Mouse (Mus musculus): Measurements from ENCODE around the gene Lrrc75b. TPM values are rescaled to one million over a fixed set of nuclear protein-coding genes. Genes with fewer than 3 reads are reported as not detected.

Gene Lrrc75b
- polyA plus RNA-seq, 1 experiment, result 1.3 TPM

GRCm38 (mm10) chr10:75554090-75554489, 6.0 kb downstream of the Lrrc75b start:
- DNase-seq (ENCODE audit: low read depth in 1 of 2, low spot score in 2 of 2), result no peak
- 70% methylated on average over 8 of the region's 8 CpGs for WGBS
- Histone ChIP-seq H3K27ac (ENCODE audit: insufficient read depth, low read length) (no peak overlapping the region), H3K27me3 (ENCODE audit: control insufficient read depth, insufficient read depth, low read length) (peaks cover 3% of the 10 kb centered on the region; the same call in 1 of the 2 replicates), H3K4me1 (ENCODE audit: control insufficient read depth, insufficient read depth, insufficient read length) (no peaks in the 10 kb centered on the region), H3K4me3 (ENCODE audit: extremely low read depth, insufficient read depth, insufficient read length) (no peak overlapping the region), H3K36me3 (ENCODE audit: control insufficient read depth, insufficient read depth, low read length) (no peaks in the 10 kb centered on the region)
- no peak for TF ChIP-seq POLR2A (IDR thresholded peaks at IDR 0.05; ENCODE audit: low read depth, low read length)
- TF ChIP-seq CTCF (IDR thresholded peaks at IDR 0.05; ENCODE audit: extremely low read depth, insufficient read depth, insufficient read length, insufficient replicate concordance), result no peak

GRCm38 (mm10) chr10:75552701-75553450, 7.3 kb downstream of the Lrrc75b start:
- Histone ChIP-seq H3K27ac (ENCODE audit: insufficient read depth, low read length) (no peak overlapping the region), H3K36me3 (ENCODE audit: control insufficient read depth, insufficient read depth, low read length) (no peaks in the 10 kb centered on the region), H3K4me1 (ENCODE audit: control insufficient read depth, insufficient read depth, insufficient read length) (no peaks in the 10 kb centered on the region), H3K27me3 (ENCODE audit: control insufficient read depth, insufficient read depth, low read length) (peaks cover 3% of the 10 kb centered on the region; the same call in 1 of the 2 replicates), H3K4me3 (ENCODE audit: extremely low read depth, insufficient read depth, insufficient read length) (no peak overlapping the region)
- DNase-seq (ENCODE audit: low read depth in 1 of 2, low spot score in 2 of 2), result no peak
- WGBS, result 87% methylated on average over 13 of the region's 13 CpGs
- no peak for TF ChIP-seq POLR2A (IDR thresholded peaks at IDR 0.05; ENCODE audit: low read depth, low read length)
- TF ChIP-seq CTCF (IDR thresholded peaks at IDR 0.05; ENCODE audit: extremely low read depth, insufficient read depth, insufficient read length, insufficient replicate concordance), result no peak

- no peak for TF ChIP-seq CTCF (IDR thresholded peaks at IDR 0.05; ENCODE audit: extremely low read depth, insufficient read depth, insufficient read length, insufficient replicate concordance)
- no peak for TF ChIP-seq POLR2A (IDR thresholded peaks at IDR 0.05; ENCODE audit: low read depth, low read length)
- Histone ChIP-seq H3K4me3 (ENCODE audit: extremely low read depth, insufficient read depth, insufficient read length) (no peak overlapping the region), H3K27ac (ENCODE audit: insufficient read depth, low read length) (no peak overlapping the region), H3K27me3 (ENCODE audit: control insufficient read depth, insufficient read depth, low read length) (peaks cover 3% of the 10 kb centered on the region; the same call in 1 of the 2 replicates), H3K36me3 (ENCODE audit: control insufficient read depth, insufficient read depth, low read length) (no peaks in the 10 kb centered on the region), H3K4me1 (ENCODE audit: control insufficient read depth, insufficient read depth, insufficient read length) (no peaks in the 10 kb centered on the region)
- no peak for DNase-seq (ENCODE audit: low read depth in 1 of 2, low spot score in 2 of 2)
- WGBS, result 84% methylated on average over 2 of the region's 2 CpGs
Observed at GRCm38 (mm10) chr10:75552106-75552505, 8.0 kb downstream of the Lrrc75b start.

GRCm38 (mm10) chr10:75551175-75551574, 9.0 kb downstream of the Lrrc75b start:
- H3K27me3 ChIP-seq (ENCODE audit: control insufficient read depth, insufficient read depth, low read length), result peaks cover 3% of the 10 kb centered on the region; the same call in 1 of the 2 replicates
- H3K27ac ChIP-seq (ENCODE audit: insufficient read depth, low read length), result no peak overlapping the region
- no peak overlapping the region for H3K4me3 ChIP-seq (ENCODE audit: extremely low read depth, insufficient read depth, insufficient read length)
- H3K36me3 ChIP-seq (ENCODE audit: control insufficient read depth, insufficient read depth, low read length), result no peaks in the 10 kb centered on the region
- WGBS, result 34% methylated on average over 12 of the region's 12 CpGs
- TF ChIP-seq POLR2A (IDR thresholded peaks at IDR 0.05; ENCODE audit: low read depth, low read length) (no peak), CTCF (IDR thresholded peaks at IDR 0.05; ENCODE audit: extremely low read depth, insufficient read depth, insufficient read length, insufficient replicate concordance) (no peak)
- no peaks in the 10 kb centered on the region for H3K4me1 ChIP-seq (ENCODE audit: control insufficient read depth, insufficient read depth, insufficient read length)
- DNase-seq (ENCODE audit: low read depth in 1 of 2, low spot score in 2 of 2), result no peak

GRCm38 (mm10) chr10:75549886-75550285, 10.2 kb downstream of the Lrrc75b start:
- Histone ChIP-seq H3K4me3 (ENCODE audit: extremely low read depth, insufficient read depth, insufficient read length) (no peak overlapping the region), H3K27ac (ENCODE audit: insufficient read depth, low read length) (no peak overlapping the region), H3K4me1 (ENCODE audit: control insufficient read depth, insufficient read depth, insufficient read length) (no peaks in the 10 kb centered on the region), H3K36me3 (ENCODE audit: control insufficient read depth, insufficient read depth, low read length) (no peaks in the 10 kb centered on the region), H3K27me3 (ENCODE audit: control insufficient read depth, insufficient read depth, low read length) (peaks cover 3% of the 10 kb centered on the region; the same call in 1 of the 2 replicates)
- TF ChIP-seq CTCF (IDR thresholded peaks at IDR 0.05; ENCODE audit: extremely low read depth, insufficient read depth, insufficient read length, insufficient replicate concordance), result no peak
- no peak for TF ChIP-seq POLR2A (IDR thresholded peaks at IDR 0.05; ENCODE audit: low read depth, low read length)
- WGBS, result 77% methylated on average over 7 of the region's 7 CpGs
- DNase-seq (ENCODE audit: low read depth in 1 of 2, low spot score in 2 of 2), result no peak

- Histone ChIP-seq H3K27me3 (ENCODE audit: control insufficient read depth, insufficient read depth, low read length) (peaks cover 3% of the 10 kb centered on the region; the same call in 1 of the 2 replicates), H3K4me1 (ENCODE audit: control insufficient read depth, insufficient read depth, insufficient read length) (no peaks in the 10 kb centered on the region), H3K4me3 (ENCODE audit: extremely low read depth, insufficient read depth, insufficient read length) (no peak overlapping the region), H3K36me3 (ENCODE audit: control insufficient read depth, insufficient read depth, low read length) (no peaks in the 10 kb centered on the region), H3K27ac (ENCODE audit: insufficient read depth, low read length) (no peak overlapping the region)
- 84% methylated on average over 14 of the region's 14 CpGs for WGBS
- no peak for DNase-seq (ENCODE audit: low read depth in 1 of 2, low spot score in 2 of 2)
- TF ChIP-seq POLR2A (IDR thresholded peaks at IDR 0.05; ENCODE audit: low read depth, low read length) (no peak), CTCF (IDR thresholded peaks at IDR 0.05; ENCODE audit: extremely low read depth, insufficient read depth, insufficient read length, insufficient replicate concordance) (no peak)
Observed at GRCm38 (mm10) chr10:75548486-75548885, 11.6 kb downstream of the Lrrc75b start.

GRCm38 (mm10) chr10:75547901-75548300, 12.2 kb downstream of the Lrrc75b start:
- no peak overlapping the region for H3K27ac ChIP-seq (ENCODE audit: insufficient read depth, low read length)
- no peak for DNase-seq (ENCODE audit: low read depth in 1 of 2, low spot score in 2 of 2)
- no peaks in the 10 kb centered on the region for H3K36me3 ChIP-seq (ENCODE audit: control insufficient read depth, insufficient read depth, low read length)
- H3K4me3 ChIP-seq (ENCODE audit: extremely low read depth, insufficient read depth, insufficient read length), result no peak overlapping the region
- peaks cover 3% of the 10 kb centered on the region; the same call in 1 of the 2 replicates for H3K27me3 ChIP-seq (ENCODE audit: control insufficient read depth, insufficient read depth, low read length)
- 86% methylated on average over 7 of the region's 7 CpGs for WGBS
- TF ChIP-seq CTCF (IDR thresholded peaks at IDR 0.05; ENCODE audit: extremely low read depth, insufficient read depth, insufficient read length, insufficient replicate concordance), result no peak
- TF ChIP-seq POLR2A (IDR thresholded peaks at IDR 0.05; ENCODE audit: low read depth, low read length), result no peak
- H3K4me1 ChIP-seq (ENCODE audit: control insufficient read depth, insufficient read depth, insufficient read length), result no peaks in the 10 kb centered on the region

Data from spleen, adult 2 months (tissue).